Mouse (Mus musculus) frontal cortex, postnatal 36 days (tissue): Measurements from ENCODE around the gene Atg4a-ps.
"Not testable (repeated sequence)": the region's sequence is repeated elsewhere in the genome, so short reads cannot be mapped to it uniquely, and the experiment has no call there.

Experiments
- DNase-seq, 2 experiments: peaks; one replicate each; pipeline ENCODE4 v3.0.0; 2022; ENCODE audit warnings: low spot score in 2 of 2

Gene Atg4a-ps

DNA sequence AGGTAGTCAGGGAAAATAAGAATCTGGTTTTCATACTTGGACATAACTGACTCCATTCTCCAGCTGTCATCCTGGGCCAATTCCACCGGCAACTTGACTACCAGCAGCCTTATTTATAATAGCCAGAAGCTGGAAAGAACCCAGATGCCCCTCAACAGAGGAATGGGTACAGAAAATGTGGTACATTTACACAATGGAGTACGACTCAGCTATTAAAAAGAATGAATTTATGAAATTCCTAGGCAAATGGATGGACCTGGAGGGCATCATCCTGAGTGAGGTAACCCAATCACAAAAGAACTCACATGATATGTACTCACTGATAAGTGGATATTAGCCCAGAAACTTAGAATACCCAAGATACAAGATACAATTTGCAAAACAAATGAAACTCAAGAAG, at the start of gene Atg4a-ps:
TSS of gene Atg4a-ps (minus strand) at position 101 of the 400 bp plus-strand sequence.
- DNase-seq, result not testable (repeated sequence)

DNA sequence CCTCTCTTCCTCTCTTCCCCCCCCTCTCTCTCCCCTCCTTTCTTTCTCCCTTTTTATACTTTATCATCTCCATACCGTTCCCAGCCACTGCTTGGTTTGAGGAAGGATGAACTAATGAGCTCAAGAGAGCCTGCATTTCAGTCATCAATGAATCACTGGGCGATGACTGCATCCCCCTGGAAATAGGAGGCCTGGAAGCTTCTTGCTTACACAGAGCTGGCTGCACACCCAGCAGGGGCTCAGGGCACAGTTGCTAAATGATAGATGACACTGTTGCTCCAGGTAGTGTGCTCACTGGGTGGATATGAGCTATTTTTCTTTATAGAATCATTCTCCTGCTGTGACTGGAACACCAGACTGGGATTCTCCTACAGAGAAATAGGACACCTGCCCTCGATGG, 49.7 kb upstream of the Atg4a-ps start:
- no peak for DNase-seq

DNA sequence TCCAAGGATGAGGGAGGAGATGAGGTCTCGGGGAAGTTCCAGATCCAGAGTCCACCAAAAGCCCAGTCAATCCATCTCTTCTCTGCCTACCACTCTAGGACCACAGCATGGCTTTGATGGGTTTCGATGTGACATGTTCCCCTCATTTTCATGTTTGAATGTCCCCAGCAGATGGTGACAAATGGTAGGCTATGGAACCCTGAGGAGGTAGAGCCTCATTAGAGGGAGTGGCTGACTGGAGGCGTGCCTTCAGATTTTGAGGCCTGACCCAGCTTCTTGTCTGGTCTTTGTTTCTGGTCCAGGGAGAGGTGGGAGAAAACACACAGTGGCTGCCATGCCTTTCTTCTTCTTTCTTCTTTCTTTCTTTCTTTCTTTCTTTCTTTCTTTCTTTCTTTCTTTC, 44.6 kb upstream of the Atg4a-ps start:
- DNase-seq, result no peak

DNA sequence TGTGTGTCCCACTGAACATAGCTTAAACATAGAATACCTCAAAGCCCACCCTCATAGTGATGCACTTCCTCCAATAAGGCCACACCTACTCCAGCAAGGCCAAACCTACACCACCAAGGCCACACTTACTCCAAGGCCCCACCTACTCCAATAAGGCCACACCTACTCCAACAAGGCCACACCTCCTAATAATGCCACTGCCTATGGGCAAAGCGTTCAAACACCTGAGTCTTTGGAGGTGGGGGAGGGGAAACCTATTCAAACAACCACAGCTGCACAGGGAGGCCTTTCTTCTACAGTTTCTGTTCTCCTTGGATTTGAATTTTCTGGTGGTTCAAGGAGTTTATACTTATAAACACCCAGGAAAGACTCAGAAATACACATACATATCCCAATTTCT, 43.2 kb upstream of the Atg4a-ps start:
- no peak for DNase-seq

DNA sequence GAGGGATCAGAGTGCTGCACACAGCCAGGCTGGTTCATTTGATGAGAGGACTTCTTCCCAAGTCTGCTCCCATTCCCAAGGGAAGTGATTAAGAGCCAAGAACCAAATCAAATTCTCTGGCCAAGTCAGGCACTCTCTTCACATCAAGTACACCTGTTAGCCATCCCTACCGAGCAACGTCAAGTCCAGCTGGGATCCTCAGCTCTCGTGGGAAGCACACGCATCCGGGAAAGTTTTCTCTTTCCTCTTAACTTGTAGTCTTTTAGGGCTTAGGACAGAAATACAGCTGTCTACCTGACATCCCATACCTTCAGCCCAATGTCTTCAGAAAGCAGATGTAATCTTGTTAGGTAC, 38.1 kb upstream of the Atg4a-ps start:
- DNase-seq, result no peak

DNA sequence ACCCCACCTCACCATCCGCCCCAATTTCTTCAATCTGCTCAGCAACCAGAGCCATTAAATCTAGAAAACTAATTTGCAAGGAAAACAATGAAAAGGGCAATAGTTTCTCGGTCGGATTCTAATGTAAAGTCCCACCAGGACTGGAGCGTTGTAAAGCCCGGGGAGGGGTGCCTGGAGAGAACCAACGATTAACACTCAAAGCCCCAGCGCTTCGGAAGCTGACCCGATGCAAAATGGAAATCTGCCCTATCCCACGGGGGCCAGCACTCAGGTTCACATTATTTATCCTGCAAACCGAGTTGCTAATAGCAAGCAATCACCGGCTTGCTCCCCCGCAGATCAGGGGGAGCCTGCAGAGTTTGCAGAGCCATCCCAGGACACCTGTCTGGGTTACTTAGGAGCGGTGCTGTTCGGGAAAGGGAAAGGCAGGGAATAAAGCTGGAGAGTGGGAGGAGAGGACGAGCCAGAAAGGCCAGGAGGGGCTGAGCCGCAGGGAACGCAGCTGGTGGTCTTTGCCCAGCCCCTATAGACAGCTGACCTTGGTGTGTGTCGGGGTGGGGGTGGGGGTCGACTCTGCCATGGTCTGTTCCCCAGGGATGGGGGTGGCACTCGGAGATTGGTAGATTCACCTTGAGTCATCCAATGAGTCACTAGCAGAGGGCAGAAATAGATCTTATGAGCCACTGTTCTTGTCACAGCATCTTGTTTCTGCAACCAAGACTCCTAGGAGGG, 37.5 kb upstream of the Atg4a-ps start:
- peak; percentile 47 to 54 for DNase-seq

DNA sequence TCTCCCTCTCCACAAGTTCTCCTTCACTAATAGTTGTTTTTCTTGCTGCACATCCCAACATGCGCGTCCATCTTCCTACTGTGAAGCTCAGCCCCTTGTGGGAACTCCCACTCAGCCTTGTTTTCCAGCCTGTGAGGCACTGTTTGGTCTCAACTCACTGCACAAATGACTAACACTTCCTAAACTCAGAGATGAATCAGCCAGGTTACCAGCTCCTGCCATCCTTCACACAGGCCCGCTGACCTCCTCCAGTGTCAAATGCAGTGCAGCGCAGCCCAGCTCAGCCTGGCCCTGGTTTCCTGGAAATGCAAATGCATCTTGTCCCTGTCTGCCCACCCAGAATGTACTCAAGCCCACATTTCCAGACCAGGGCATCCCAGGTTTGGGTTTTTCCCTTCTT, 36.6 kb upstream of the Atg4a-ps start:
- DNase-seq, result peak; percentile 19 to 31

DNA sequence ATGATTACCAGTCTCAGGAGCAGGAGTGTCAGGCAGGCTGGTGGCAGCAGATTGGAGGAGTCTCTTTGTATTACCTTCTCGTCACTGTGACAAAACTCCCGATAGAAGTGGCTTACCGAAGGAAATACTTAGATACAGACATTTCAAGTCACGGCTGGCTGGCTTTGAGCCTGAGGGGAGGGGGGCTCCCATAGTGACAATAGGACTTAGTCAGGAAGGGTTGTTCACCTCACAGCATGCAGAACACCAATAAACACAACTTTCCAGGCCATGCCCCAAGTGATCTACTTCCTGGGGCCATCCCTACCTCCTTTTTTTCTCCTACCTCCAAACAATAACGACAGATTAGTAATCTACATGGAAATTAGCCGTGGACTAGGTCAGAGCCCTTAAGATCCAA, 32.9 kb upstream of the Atg4a-ps start:
- DNase-seq, result no peak

DNA sequence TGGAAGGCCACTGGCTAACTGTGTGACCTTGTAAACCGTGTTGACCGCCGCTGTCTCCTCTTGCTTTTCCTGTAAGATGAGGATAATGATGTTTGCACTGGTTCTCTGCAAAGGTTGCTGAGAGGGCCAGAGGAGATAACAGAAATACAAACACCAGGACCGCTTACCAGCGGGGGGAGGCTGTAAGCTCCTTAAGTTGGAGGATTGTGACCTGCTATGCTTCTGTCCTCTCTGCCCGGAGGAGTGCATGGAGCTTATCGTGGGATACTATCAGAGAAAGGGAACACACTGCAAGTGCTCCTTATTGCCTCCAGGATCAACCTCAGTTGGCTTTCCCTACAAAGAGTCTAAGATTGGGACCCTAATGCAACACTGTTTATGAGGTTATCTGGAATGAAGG, 26.8 kb upstream of the Atg4a-ps start:
- DNase-seq, result no peak

DNA sequence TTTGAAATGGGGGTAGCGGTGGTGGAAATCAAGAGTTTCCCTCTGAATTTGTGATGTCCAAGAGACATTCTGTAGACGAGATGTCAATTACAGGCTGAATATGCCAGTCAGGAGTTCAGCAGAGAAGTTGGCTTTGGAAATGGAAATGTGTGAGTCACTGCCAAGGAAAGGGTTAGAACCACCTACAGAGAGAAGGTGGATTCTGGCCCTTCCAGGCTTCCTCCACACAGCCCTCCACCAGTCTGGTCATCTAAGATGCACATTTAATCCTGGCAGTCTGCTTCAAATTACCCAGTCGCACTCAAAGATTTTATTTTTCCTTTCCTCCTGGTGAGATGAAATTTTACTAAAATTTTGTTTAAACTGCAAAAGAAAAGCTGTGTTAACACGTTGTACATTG, 26.2 kb upstream of the Atg4a-ps start:
- no peak for DNase-seq

DNA sequence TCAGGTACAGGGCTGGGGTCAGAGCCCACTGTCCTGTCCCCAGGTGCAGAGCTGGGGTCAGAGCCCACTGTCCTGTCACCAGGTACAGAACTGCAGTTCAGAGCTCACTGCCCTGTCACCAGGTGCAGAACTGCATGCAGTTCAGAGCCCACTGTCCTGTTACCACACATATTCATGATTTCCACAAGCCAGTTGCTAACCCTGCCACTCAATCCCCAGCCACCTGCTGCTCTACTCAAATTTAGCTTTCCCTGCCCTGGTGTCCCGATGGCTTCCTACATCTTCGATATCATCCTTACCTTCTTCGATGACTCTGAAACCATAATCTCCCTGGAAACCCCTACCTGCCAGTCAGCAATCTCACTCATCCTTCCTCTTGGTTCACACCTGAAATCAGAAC, 17.5 kb upstream of the Atg4a-ps start:
- no peak for DNase-seq

DNA sequence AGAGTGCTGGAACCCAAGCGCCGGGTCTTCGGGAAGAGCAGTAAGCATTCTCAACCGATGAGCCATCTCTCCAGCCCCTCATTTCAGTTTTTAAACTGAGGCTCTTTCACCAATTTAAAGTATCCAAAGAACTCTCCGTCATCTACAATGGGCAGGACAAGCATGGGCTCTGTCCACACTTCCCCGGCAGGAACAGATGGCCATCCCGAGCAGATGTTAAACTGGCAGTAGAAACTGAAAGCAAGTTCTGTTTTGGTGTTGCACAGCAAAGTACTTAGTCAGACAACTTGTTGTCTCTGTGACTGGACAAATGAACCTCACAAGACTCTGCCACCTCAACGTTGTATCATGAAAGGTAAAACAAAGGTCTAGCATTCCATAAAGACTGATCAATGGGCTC, 15.8 kb upstream of the Atg4a-ps start:
- peak in 1 of 2 experiments; percentile 44 for DNase-seq

DNA sequence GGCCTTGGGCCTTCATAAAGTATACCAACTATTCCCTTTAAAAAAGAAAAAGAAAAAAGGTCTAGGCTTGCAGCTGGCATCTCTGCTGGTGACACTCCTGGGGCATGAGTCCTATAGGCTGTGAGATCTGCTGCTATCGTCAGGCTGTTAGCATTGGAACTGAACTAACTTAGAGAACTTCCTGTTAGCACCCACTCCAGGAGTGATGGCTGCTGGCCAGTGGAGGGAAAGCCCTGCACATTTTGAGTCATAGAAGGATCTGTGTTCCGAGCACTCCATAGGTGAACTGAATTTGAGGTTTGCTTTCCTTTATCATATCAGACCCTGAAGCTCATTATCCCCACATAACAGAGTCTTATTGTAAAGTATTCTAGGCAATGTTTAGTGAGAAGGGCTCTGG, 14.1 kb upstream of the Atg4a-ps start:
- DNase-seq, result peak; percentile 21 to 29

DNA sequence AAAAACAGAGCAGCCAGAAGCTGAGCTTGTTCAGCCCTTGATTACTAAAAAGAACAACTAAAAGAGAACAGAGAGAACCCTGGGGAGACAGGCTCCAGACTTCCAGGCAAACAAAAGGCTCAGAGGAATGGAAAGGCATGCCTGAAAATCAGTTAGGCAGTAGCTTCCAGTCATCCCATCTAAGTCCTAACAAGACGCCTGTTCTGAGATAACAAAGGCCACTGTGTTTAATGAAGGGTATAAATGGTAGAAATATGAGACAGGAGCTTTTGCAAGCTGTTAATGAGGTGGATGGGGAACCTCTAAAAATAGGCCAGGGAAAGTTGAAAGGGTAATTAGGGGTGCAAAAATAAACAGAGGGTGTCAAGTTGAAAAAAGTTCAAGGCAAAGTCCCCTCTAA, 4.5 kb upstream of the Atg4a-ps start:
- no peak for DNase-seq

DNA sequence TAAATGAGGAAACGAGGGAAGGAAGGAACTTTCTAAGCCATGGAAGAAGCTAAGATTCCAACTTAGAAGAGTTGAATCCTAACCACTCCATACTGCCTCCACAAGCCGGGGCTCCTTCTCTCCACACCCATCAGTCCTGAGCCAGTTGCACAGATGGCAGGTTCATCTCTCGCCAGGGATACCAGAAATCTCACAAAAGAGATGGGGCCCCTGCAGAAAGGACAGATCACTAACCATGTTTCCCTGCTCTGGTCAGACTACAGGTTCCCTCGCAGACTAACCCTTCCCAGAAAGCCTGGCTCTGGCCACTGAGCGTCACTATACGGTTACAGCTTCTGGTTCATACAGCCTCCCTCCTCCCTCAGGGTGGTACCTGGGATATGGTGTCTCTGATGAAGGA, 3.8 kb upstream of the Atg4a-ps start:
- DNase-seq, result no peak

DNA sequence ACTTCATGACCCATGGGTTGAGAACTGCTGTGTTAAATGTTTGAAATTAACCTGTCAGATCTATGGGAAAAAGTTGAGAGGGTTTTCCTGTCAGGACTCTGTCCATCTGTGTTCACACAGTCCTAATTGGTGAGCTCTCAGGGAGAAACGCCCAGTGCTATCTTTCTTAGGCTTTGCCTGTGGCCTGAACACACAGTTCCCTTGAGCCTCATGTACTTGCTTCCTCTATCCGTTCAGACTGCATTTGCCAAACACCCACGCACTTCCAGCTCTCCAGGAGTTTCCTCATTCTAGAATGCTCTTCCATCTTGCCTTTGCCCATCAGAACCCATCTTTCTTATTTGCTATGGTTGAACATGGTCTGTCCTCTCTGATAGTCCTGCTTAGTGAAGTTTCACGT, 2.6 kb upstream of the Atg4a-ps start:
- DNase-seq, result no peak

DNA sequence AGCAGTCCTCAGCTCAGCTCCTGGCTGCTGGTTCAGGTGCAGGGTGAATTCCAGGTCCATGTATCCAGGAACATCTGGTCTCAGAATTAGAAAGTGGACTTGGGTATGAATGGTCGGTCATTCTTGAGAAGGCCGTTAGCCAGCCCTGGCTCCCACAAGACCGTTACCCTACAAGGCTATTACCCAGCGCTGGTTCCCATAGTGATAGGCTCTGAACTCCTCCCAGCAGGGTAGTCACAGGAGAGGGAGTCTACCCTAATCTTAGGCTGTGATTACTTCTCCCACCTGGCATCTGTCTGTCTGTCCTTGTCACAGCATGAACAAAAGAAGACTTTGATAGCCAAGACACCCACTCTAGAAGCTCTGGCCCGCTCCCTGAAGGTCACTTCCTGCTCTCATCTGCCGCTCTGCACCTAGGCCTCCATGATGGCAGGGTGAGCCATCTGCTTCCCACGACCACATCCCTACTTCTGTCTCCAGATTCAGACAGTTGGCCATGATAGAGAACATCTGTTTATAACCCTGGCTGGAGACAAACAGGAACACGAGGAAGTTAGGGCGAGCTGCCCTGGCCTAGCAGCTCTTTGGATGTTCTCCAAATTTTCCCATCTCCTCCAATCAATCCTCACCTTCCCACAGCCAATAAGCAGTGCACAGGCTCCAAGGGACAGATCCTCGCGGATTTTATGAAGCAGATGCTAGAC, 1.4 kb upstream of the Atg4a-ps start:
- no peak for DNase-seq

DNA sequence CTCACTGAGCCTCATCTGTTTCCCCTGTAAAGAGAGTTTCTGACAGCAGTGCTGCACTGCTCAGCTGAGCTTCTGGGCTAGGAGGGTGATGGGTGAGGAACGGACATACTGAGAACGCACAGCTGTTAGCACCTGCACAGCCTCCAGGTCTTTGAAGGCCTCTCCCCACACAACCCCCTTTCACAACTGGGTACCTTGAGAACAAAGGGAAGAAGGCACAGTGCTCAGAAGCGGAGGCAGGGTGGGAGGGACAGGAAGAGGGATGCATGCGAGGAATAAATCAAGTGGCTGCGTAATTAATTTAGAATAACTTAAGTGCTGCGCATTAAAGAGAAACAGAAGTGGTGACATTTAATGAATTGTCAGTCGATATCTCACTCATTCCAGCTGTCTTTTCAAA, 4.6 kb downstream of the Atg4a-ps start:
- no peak for DNase-seq

DNA sequence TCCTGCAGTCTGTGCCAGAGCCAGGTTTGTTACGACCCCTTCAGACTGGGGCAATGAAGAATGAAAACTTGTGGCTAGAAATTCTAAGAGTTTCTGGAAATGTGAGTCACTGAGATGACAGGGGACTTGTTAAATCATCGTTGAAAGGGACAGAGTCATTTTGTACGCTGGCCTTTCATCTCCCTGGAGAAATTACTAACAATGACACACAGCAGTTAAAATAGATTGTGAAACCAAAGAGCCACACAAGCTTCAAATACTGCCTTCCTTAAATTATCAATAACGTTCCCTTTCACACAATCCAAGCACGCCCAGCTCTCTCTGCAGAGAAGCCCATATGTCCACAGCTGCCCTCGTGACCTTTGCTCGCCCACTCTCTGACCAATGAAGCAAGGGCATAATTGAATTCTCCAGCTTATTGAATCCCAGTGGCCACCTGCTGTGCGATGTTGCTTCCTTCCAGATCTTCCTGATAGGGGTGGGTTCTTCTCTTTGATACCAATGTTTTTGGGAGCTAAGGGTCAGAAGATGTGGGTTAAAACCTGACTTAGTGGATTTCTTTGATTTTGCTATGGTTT, 5.6 kb downstream of the Atg4a-ps start:
- no peak for DNase-seq

DNA sequence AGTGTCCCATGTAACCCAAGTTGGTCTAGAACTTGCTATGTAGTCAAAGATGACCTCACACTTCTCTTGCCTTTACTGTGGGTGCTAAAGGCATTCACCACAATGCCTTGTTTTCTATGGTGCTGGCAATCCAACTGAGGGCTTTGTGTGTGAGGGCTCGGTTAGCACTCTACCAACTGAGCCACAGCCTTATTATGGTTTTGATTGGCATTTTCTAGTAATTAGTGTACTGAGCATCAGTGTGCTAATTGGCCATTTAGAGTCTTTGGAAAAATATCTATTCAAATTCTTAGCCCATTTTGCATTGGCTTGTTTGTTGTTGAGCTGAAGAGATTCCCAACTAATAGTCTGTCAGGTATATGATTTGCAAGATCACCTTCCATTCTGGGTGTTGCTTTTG, 8.2 kb downstream of the Atg4a-ps start:
- DNase-seq, result no peak

DNA sequence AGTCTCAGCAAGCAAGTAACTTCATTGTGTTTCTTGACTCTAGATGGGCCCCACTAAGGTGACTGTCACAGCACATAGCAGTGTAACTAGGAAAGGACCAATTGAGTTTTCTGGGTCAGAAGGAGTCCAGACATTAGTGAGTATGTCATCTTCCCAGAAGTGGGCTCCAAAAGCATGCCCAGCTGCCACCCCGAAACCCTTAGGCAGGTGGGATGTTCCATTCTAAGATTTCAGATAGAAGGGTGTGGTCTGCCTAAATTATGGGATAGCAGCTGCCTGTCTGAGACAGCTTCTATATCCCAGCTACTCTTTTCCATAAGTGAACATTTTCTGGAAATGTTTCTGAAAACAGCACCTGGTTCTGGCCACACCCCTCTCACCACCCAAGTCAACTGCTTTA, 11.6 kb downstream of the Atg4a-ps start:
- DNase-seq, result no peak

DNA sequence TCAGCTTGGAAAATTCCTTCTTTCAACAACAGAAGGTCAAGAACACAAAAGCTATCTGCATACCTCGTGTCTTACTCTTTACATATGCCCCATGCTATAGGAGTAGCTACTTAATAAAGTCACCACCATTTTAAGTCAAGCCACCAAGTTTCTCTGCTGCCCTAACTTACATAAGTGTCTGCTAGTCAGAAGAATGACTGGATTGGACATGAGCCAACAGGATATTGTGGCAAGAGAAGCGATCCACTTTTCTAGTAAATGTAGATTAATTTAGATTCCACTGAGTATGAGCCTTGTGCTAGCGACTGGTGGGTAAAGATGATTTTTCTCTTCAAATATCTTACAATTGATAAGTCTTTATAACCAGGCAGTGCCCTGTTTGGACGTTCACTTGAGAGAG, 12.0 kb downstream of the Atg4a-ps start:
- no peak for DNase-seq

DNA sequence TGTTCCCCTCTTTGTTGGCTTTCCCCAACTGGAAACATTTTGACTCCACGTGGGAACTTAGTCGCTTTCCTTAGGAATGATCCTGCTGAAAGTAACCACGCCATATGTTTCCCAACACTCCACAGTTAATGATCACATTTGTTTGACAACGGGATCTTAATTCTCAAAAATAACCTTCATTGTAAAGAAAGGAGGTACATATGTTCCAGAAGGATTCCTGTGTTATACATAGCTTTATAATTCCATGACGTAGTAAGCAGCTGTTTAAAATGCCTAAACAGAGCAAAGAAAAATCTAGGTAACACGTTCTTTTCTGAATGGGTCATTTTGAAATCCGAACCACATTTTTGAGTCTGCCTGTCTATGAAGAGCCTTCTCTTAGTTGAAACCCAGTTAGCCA, 12.7 kb downstream of the Atg4a-ps start:
- DNase-seq, result no peak
